Mouse (Mus musculus) erythroblast, adult 5-6 weeks (primary cell): Measurements from ENCODE around the gene Dph5. TPM values are rescaled to one million over a fixed set of nuclear protein-coding genes. Genes with fewer than 3 reads are reported as not detected.

Experiments used
- total RNA-seq, 2 experiments: library from RNA; stranded (forward) in 1 of 2; stranded (reverse) in 1 of 2; fragments of 150-400 nt in 1 of 2; fragments of 200-764, 138-1000 nt in 1 of 2; gene quantifications; 2 replicates each; pipeline versions ENCODE4 v1.2.3 to v1.2.4; 2015 to 2017; ENCODE audit warnings: low replicate concordance in 2 of 2

Dph5 gene
- total RNA-seq, 2 experiments from 2014 or later: 4.2 to 6.7 TPM

Other genes with a start within 250 kb of the Dph5 start
- 0.63 and 0.96 TPM in 2 replicates for gene S1pr1, start 172.8 kb upstream of the Dph5 start, total RNA-seq (2015; ENCODE audit: low replicate concordance)
- 0.42 and 1.6 TPM in 2 replicates for gene S1pr1, start 172.8 kb upstream of the Dph5 start, total RNA-seq (2017; ENCODE audit: low replicate concordance)
- gene Slc30a7, start 119.6 kb downstream of the Dph5 start, total RNA-seq (2015; ENCODE audit: low replicate concordance): 1.7 and 11.9 TPM in 2 replicates
- gene Slc30a7, start 119.6 kb downstream of the Dph5 start, total RNA-seq (2017; ENCODE audit: low replicate concordance): 3.6 and 20.4 TPM in 2 replicates
- gene Extl2, start 119.6 kb downstream of the Dph5 start, total RNA-seq (2015; ENCODE audit: low replicate concordance): 2.3 and 4.6 TPM in 2 replicates
- gene Extl2, start 119.6 kb downstream of the Dph5 start, total RNA-seq (2017; ENCODE audit: low replicate concordance): 0.98 and 1.4 TPM in 2 replicates
- 102 and 106 TPM in 2 replicates for gene Vcam1, start 241.9 kb downstream of the Dph5 start, total RNA-seq (2015; ENCODE audit: low replicate concordance)
- gene Vcam1, start 241.9 kb downstream of the Dph5 start, total RNA-seq (2017; ENCODE audit: low replicate concordance): 63.5 and 65.1 TPM in 2 replicates